Mouse (Mus musculus) liver, embryonic 15.5 days (tissue): ENCODE results near the gene Daglb. TPM values are rescaled to one million over a fixed set of nuclear protein-coding genes. Genes with fewer than 3 reads are reported as not detected.

Experiments
- ATAC-seq: fragments of 200-750 bp; cut with Nextera tagmentation; 2 replicates; pipeline ENCODE4 v1.8.0; 2017; ENCODE audit warnings: moderate number of reproducible peaks, mild to moderate bottlenecking, moderate library complexity; ENCODE audit not compliant: insufficient read depth
- H3K27ac ChIP-seq: fragments of 300-500 bp; sonication (generic); replicated peaks from 2 replicates; pipeline ENCODE4 v1.5.1; 2015; ENCODE audit warnings: mild to moderate bottlenecking, inconsistent platforms
- H3K27me3 ChIP-seq: fragments of 300-500 bp; sonication (generic); 2 replicates; pipeline ENCODE4 v1.6.1; 2015; ENCODE audit warnings: mild to moderate bottlenecking, inconsistent platforms
- H3K36me3 ChIP-seq: fragments of 300-500 bp; sonication (generic); replicated peaks from 2 replicates; pipeline ENCODE4 v1.6.1; 2015; ENCODE audit warnings: moderate library complexity, mild to moderate bottlenecking, inconsistent platforms
- H3K4me1 ChIP-seq: fragments of 300-500 bp; sonication (generic); replicated peaks from 2 replicates; pipeline ENCODE4 v1.6.1; 2015; ENCODE audit warnings: inconsistent platforms
- H3K4me2 ChIP-seq: fragments of 300-500 bp; sonication (generic); 2 replicates; pipeline ENCODE4 v1.6.1; 2015; ENCODE audit warnings: moderate library complexity, mild to moderate bottlenecking, inconsistent platforms
- H3K4me3 ChIP-seq: fragments of 300-500 bp; sonication (generic); replicated peaks from 2 replicates; pipeline ENCODE4 v1.5.1; 2015; ENCODE audit warnings: mild to moderate bottlenecking, inconsistent platforms
- H3K9ac ChIP-seq: fragments of 300-500 bp; sonication (generic); 2 replicates; pipeline ENCODE4 v1.6.1; 2015; ENCODE audit warnings: moderate library complexity, mild to moderate bottlenecking, inconsistent platforms
- H3K9me3 ChIP-seq: fragments of 300-500 bp; sonication (generic); replicated peaks from 2 replicates; pipeline ENCODE4 v1.6.1; 2016; ENCODE audit warnings: inconsistent platforms
- WGBS: fragments of 180-500 bp; shearing (Covaris S2); methylation state at CpG from one replicate; pipeline ENCODE4 v1.1.7; 2015; ENCODE audit warnings: mixed read lengths; ENCODE audit not compliant: insufficient replicate concordance; 5-methylcytosine and 5-hydroxymethylcytosine counted together
- polyA plus RNA-seq: library from polyadenylated mRNA; unstranded; fragments of >200 nt; fragmentation: Nextera tagmentation; extraction: Ambion mirVana; gene quantifications from 2 replicates; pipeline ENCODE4 v1.2.1, GENCODE M21; 2015

Daglb gene
- polyA plus RNA-seq, 1 experiment from 2014 or later: 8.3 TPM

GRCm38 (mm10) chr5:143466891-143467669 lies 2.7 kb downstream of the Daglb start:
- no peak for ATAC-seq
- Histone ChIP-seq H3K4me3 (no peak overlapping the region), H3K4me1 (peaks cover 43% of the 10 kb centered on the region), H3K4me2 (peak overlapping the region; percentile 96; the same call in 1 of the 2 replicates), H3K9me3 (no peaks in the 10 kb centered on the region), H3K27me3 (no peaks in the 10 kb centered on the region), H3K36me3 (peaks cover 43% of the 10 kb centered on the region), H3K27ac (no peak overlapping the region), H3K9ac (no peak overlapping the region)
- 83% methylated on average over 23 of the region's 23 CpGs for WGBS

- H3K4me3 ChIP-seq: no peak overlapping the region
- H3K4me2 ChIP-seq: no peak overlapping the region
- no peak overlapping the region for H3K9ac ChIP-seq
- 89% methylated on average over 6 of the region's 6 CpGs for WGBS
- H3K4me1 ChIP-seq: peaks cover 43% of the 10 kb centered on the region
- H3K36me3 ChIP-seq: peaks cover 51% of the 10 kb centered on the region
- no peaks in the 10 kb centered on the region for H3K27me3 ChIP-seq
- H3K27ac ChIP-seq: no peak overlapping the region
- no peaks in the 10 kb centered on the region for H3K9me3 ChIP-seq
- no peak for ATAC-seq
Measured at GRCm38 (mm10) chr5:143467931-143468330, 3.5 kb downstream of the Daglb start.

- H3K4me2 ChIP-seq: no peak overlapping the region
- no peak overlapping the region for H3K9ac ChIP-seq
- ATAC-seq: no peak
- H3K27me3 ChIP-seq: no peaks in the 10 kb centered on the region
- no peaks in the 10 kb centered on the region for H3K9me3 ChIP-seq
- WGBS: 79% methylated on average over 8 of the region's 8 CpGs
- peaks cover 33% of the 10 kb centered on the region for H3K4me1 ChIP-seq
- no peak overlapping the region for H3K4me3 ChIP-seq
- peaks cover 68% of the 10 kb centered on the region for H3K36me3 ChIP-seq
- H3K27ac ChIP-seq: no peak overlapping the region
Measured at GRCm38 (mm10) chr5:143469628-143470027, 5.2 kb downstream of the Daglb start.

GRCm38 (mm10) chr5:143470421-143471164 lies 6.2 kb downstream of the Daglb start:
- Histone ChIP-seq H3K9ac (no peak overlapping the region), H3K36me3 (peaks cover 78% of the 10 kb centered on the region), H3K9me3 (no peaks in the 10 kb centered on the region), H3K4me2 (no peak overlapping the region), H3K4me3 (no peak overlapping the region), H3K27me3 (no peaks in the 10 kb centered on the region), H3K4me1 (peaks cover 23% of the 10 kb centered on the region), H3K27ac (0 out of 2 replicates have a peak overlapping the region, but pooled peaks have one; percentile 30)
- WGBS: 43% methylated on average over 15 of the region's 15 CpGs
- ATAC-seq: no peak; the same call in 1 of the 2 replicates

GRCm38 (mm10) chr5:143471165-143471546 lies 6.8 kb downstream of the Daglb start:
- Histone ChIP-seq H3K27ac (0 out of 2 replicates have a peak overlapping the region, but pooled peaks have one; percentile 21), H3K9me3 (no peaks in the 10 kb centered on the region), H3K27me3 (no peaks in the 10 kb centered on the region), H3K4me1 (peaks cover 18% of the 10 kb centered on the region), H3K9ac (no peak overlapping the region), H3K36me3 (peaks cover 84% of the 10 kb centered on the region), H3K4me2 (no peak overlapping the region), H3K4me3 (no peak overlapping the region)
- WGBS: 62% methylated on average over 3 of the region's 3 CpGs
- no peak for ATAC-seq

- Histone ChIP-seq H3K9me3 (no peaks in the 10 kb centered on the region), H3K36me3 (peaks cover 89% of the 10 kb centered on the region), H3K9ac (no peak overlapping the region), H3K4me3 (no peak overlapping the region), H3K4me2 (no peak overlapping the region), H3K27ac (peak overlapping the region; percentile 20; the same call in 1 of the 2 replicates), H3K4me1 (peaks cover 8% of the 10 kb centered on the region), H3K27me3 (no peaks in the 10 kb centered on the region)
- no peak for ATAC-seq
- WGBS: 69% methylated on average over 9 of the region's 9 CpGs
Measured at GRCm38 (mm10) chr5:143471953-143472618, 7.7 kb downstream of the Daglb start.

GRCm38 (mm10) chr5:143475153-143475844 lies 10.9 kb downstream of the Daglb start:
- no peak; the same call in 1 of the 2 replicates for ATAC-seq
- Histone ChIP-seq H3K9me3 (no peaks in the 10 kb centered on the region), H3K4me1 (0 out of 2 replicates have a peak, but pooled peaks cover 5% of the 10 kb centered on the region), H3K4me2 (no peak overlapping the region), H3K4me3 (no peak overlapping the region), H3K27me3 (no peaks in the 10 kb centered on the region), H3K27ac (no peak overlapping the region), H3K9ac (no peak overlapping the region), H3K36me3 (peaks cover 82% of the 10 kb centered on the region)
- 77% methylated on average over 20 of the region's 20 CpGs for WGBS

GRCm38 (mm10) chr5:143476013-143476412 lies 11.6 kb downstream of the Daglb start:
- ATAC-seq: no peak
- Histone ChIP-seq H3K27me3 (no peaks in the 10 kb centered on the region), H3K4me3 (no peak overlapping the region), H3K4me1 (0 out of 2 replicates have a peak, but pooled peaks cover 2% of the 10 kb centered on the region), H3K4me2 (no peak overlapping the region), H3K9me3 (no peaks in the 10 kb centered on the region), H3K36me3 (peaks cover 82% of the 10 kb centered on the region), H3K27ac (no peak overlapping the region), H3K9ac (no peak overlapping the region)
- WGBS: 87% methylated on average over 6 of the region's 6 CpGs

GRCm38 (mm10) chr5:143477901-143478300 lies 13.5 kb downstream of the Daglb start:
- Histone ChIP-seq H3K36me3 (peaks cover 84% of the 10 kb centered on the region), H3K4me2 (no peak overlapping the region), H3K27me3 (no peaks in the 10 kb centered on the region), H3K9me3 (no peaks in the 10 kb centered on the region), H3K9ac (no peak overlapping the region), H3K4me1 (no peaks in the 10 kb centered on the region), H3K4me3 (no peak overlapping the region), H3K27ac (no peak overlapping the region)
- no peak for ATAC-seq
- WGBS: 92% methylated on average over 3 of the region's 3 CpGs

- Histone ChIP-seq H3K4me2 (no peak overlapping the region), H3K4me1 (no peaks in the 10 kb centered on the region), H3K36me3 (peaks cover 79% of the 10 kb centered on the region), H3K9me3 (no peaks in the 10 kb centered on the region), H3K27ac (no peak overlapping the region), H3K27me3 (no peaks in the 10 kb centered on the region), H3K9ac (no peak overlapping the region), H3K4me3 (no peak overlapping the region)
- ATAC-seq: no peak
- 48% methylated on average over 5 of the region's 5 CpGs for WGBS
Measured at GRCm38 (mm10) chr5:143484955-143485354, 20.6 kb downstream of the Daglb start.
